Mouse (Mus musculus) myocyte (in vitro differentiated cells): Measurements from ENCODE around the gene Mlph.

ENCODE experiments used
- CEBPB ChIP-seq: IDR thresholded peaks from 2 replicates; pipeline ENCODE4 v1.6.1; 2011; ENCODE audit warnings: mild to moderate bottlenecking, moderate library complexity; ENCODE audit not compliant: poor library complexity, insufficient read depth, severe bottlenecking
- E2F4 ChIP-seq: IDR thresholded peaks from one replicate; pipeline ENCODE4 v1.6.1; 2011; ENCODE audit warnings: mild to moderate bottlenecking, control low read depth, moderate library complexity; ENCODE audit not compliant: insufficient read depth
- MAX ChIP-seq: IDR thresholded peaks from one replicate; pipeline ENCODE4 v1.6.1; 2011; ENCODE audit warnings: low read depth, mild to moderate bottlenecking, control low read depth
- MYOD1 ChIP-seq, 3 experiments: IDR thresholded peaks; one replicate each; pipeline ENCODE4 v1.6.1; 2011; ENCODE audit warnings: control low read depth in 2 of 3, low read depth in 2 of 3, mild to moderate bottlenecking in 2 of 3, moderate library complexity in 1 of 3; ENCODE audit not compliant: insufficient read length in 2 of 3, control insufficient read depth in 1 of 3
- MYOG ChIP-seq, 3 experiments: IDR thresholded peaks; one replicate each; pipeline ENCODE4 v1.6.1; 2011; ENCODE audit warnings: control low read depth in 2 of 3, low read depth in 2 of 3, mild to moderate bottlenecking in 2 of 3; ENCODE audit not compliant: insufficient read length in 2 of 3, control insufficient read depth in 1 of 3, insufficient read depth in 1 of 3
- POLR2A ChIP-seq: IDR thresholded peaks from one replicate; pipeline ENCODE4 v1.6.1; 2011; ENCODE audit warnings: low read depth, mild to moderate bottlenecking, control low read depth, moderate library complexity; ENCODE audit not compliant: insufficient read length
- POLR2AphosphoS2 ChIP-seq: IDR thresholded peaks from one replicate; pipeline ENCODE4 v1.6.1; 2011; ENCODE audit warnings: low read depth, control low read depth; ENCODE audit not compliant: insufficient read length
- REST ChIP-seq: IDR thresholded peaks from one replicate; pipeline ENCODE4 v1.6.1; 2011; ENCODE audit warnings: mild to moderate bottlenecking, control low read depth, moderate library complexity; ENCODE audit not compliant: insufficient read depth, insufficient read length
- SRF ChIP-seq: IDR thresholded peaks from one replicate; pipeline ENCODE4 v1.6.1; 2011; ENCODE audit warnings: low read depth; ENCODE audit not compliant: control insufficient read depth, insufficient read length
- TCF12 ChIP-seq: IDR thresholded peaks from one replicate; pipeline ENCODE4 v1.6.1; 2011; ENCODE audit warnings: mild to moderate bottlenecking, control low read depth; ENCODE audit not compliant: poor library complexity, insufficient read depth, severe bottlenecking
- TCF3 ChIP-seq: IDR thresholded peaks from one replicate; pipeline ENCODE4 v1.6.1; 2011; ENCODE audit warnings: low read depth, control low read depth; ENCODE audit not compliant: insufficient read length
- USF1 ChIP-seq: IDR thresholded peaks from one replicate; pipeline ENCODE4 v1.6.1; 2011; ENCODE audit warnings: low read depth, mild to moderate bottlenecking, control low read depth, moderate library complexity

DNA sequence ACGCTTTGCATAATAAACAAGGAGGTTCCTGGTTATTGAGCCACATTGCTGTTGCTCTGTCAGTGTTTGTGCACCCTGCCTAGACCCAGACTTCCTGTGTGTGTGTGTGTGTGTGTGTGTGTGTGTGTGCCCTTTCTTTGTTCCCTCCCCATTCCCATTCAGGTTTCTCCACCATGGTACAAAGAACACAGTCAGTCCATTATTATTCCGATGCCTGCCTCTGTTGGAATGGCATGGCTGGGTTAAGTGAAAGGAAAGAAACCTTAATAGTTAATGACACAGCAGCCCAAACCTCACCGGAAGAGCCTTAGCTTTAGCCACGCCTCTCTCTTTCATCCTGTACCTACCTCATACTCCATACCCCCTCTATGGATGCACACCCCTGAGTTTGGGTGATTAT is 13.6 kb upstream of the Mlph start:
- TF ChIP-seq POLR2A (no peak), MYOD1 (IDR thresholded peaks at IDR 0.05; ENCODE audit: control insufficient read depth in 1 of 3, insufficient read length in 2 of 3, low read depth in 2 of 3) (no peak), MAX (no peak), E2F4 (no peak), POLR2AphosphoS2 (no peak), REST (no peak), CEBPB (no peak), TCF12 (no peak), USF1 (no peak), MYOG (IDR thresholded peaks at IDR 0.05; ENCODE audit: control insufficient read depth in 1 of 3, insufficient read depth in 1 of 3, insufficient read length in 2 of 3, low read depth in 2 of 3) (no peak), SRF (no peak), TCF3 (no peak)
